Mouse (Mus musculus) heart, embryonic 11.5 days (tissue): ENCODE measurements at regions not wholly inside any gene's neighbourhood (a gene's known extent, or its start where the extent isn't known, plus 50 kb on each side); places are given as distances from the start of the nearest gene placed in this dataset.

Experiments
- ATAC-seq: fragments of 200-750 bp; cut with Nextera tagmentation; replicated peaks from 2 replicates; pipeline ENCODE4 v1.8.0; 2017; ENCODE audit warnings: moderate library complexity; ENCODE audit not compliant: insufficient number of reproducible peaks, low FRiP score, low TSS enrichment
- H3K27ac ChIP-seq: fragments of 300-500 bp; sonication (generic); 2 replicates; pipeline ENCODE4 v1.5.1; 2014; ENCODE audit warnings: mild to moderate bottlenecking, low read depth, low read length
- H3K27me3 ChIP-seq: fragments of 300-500 bp; sonication (generic); 2 replicates; pipeline ENCODE4 v1.6.1; 2014; ENCODE audit warnings: mild to moderate bottlenecking, low read length, mixed read lengths; ENCODE audit not compliant: control insufficient read depth, insufficient read depth
- H3K36me3 ChIP-seq: fragments of 300-500 bp; sonication (generic); 2 replicates; pipeline ENCODE4 v1.6.1; 2014; ENCODE audit warnings: mild to moderate bottlenecking, low read length, moderate library complexity, mixed read lengths; ENCODE audit not compliant: control insufficient read depth, insufficient read depth
- H3K4me1 ChIP-seq: fragments of 300-500 bp; sonication (generic); 2 replicates; pipeline ENCODE4 v1.6.1; 2014; ENCODE audit warnings: low read length; ENCODE audit not compliant: control insufficient read depth, insufficient read depth
- H3K4me2 ChIP-seq: fragments of 300-500 bp; sonication (generic); 2 replicates; pipeline ENCODE4 v1.6.1; 2014; ENCODE audit warnings: mild to moderate bottlenecking, moderate library complexity
- H3K4me3 ChIP-seq: fragments of 300-500 bp; sonication (generic); 2 replicates; pipeline ENCODE4 v1.5.1; 2014; ENCODE audit warnings: low read depth, low read length
- H3K9ac ChIP-seq: fragments of 300-500 bp; sonication (generic); 2 replicates; pipeline ENCODE4 v1.6.1; 2014; ENCODE audit warnings: mild to moderate bottlenecking, low read depth, low read length, moderate library complexity
- H3K9me3 ChIP-seq: fragments of 300-500 bp; sonication (generic); replicated peaks from 2 replicates; pipeline ENCODE4 v1.6.1; 2016; ENCODE audit warnings: low read length; ENCODE audit not compliant: control insufficient read depth
- WGBS: fragments of 180-500 bp; shearing (Covaris S2); extraction: QIAGEN DNeasy Blood & Tissue Kit; methylation state at CpG from one replicate; pipeline ENCODE4 v1.1.7; 2014; ENCODE audit not compliant: insufficient replicate concordance; 5-methylcytosine and 5-hydroxymethylcytosine counted together

DNA sequence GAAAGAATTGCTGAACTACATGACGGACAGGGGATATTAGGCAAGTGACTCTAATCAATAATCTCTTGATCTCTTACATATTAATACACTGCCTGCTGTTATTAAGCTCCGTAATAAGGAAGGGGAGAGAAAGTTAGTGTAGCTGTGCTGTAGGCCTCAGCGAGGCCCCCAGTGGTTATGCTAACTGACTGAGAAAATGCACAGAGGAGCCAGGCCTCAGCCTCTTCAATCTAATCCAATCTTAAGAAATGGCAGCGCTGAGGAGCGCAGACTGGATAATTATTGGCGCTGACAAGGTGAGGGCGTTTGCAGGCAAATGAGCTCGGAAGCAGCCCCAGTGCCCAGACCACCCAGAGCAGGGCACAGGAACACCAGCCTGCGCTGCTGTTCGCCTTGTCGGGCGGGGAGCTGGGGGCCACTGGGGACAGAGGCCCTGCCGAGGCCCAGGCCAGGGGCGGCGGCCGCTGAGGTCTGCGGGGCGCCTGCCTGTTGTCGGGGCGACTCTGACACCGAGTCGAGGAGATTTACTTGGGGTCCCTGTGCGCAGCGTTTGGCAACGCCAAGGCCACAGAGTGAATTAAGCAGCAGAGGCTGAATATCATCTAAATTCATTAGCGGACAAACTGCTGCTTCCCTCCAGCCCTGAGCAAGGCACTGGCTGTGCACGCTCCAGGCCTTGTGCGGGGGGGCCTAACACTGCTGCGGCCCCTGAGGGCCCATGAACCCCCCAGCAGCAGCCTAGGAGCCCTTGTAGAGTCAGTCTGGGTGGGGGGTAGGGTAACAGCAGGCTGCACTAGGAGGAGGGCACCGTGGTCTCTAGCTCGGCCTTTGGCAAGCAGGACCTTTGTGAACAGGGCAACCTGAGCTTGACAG, 493.4 kb upstream of the Mki67 start:
- H3K9ac ChIP-seq = peak overlapping the region; percentile 17; the same call in 1 of the 2 replicates
- no peaks in the 10 kb centered on the region for H3K4me1 ChIP-seq
- no peak overlapping the region for H3K4me3 ChIP-seq
- ATAC-seq = no peak
- H3K27me3 ChIP-seq = peaks cover 5% of the 10 kb centered on the region; the same call in 1 of the 2 replicates
- no peaks in the 10 kb centered on the region for H3K36me3 ChIP-seq
- H3K9me3 ChIP-seq = no peaks in the 10 kb centered on the region
- H3K27ac ChIP-seq = no peak overlapping the region
- peak overlapping the region; percentile 42 for H3K4me2 ChIP-seq
- 28% methylated on average over 31 of the region's 31 CpGs for WGBS

DNA sequence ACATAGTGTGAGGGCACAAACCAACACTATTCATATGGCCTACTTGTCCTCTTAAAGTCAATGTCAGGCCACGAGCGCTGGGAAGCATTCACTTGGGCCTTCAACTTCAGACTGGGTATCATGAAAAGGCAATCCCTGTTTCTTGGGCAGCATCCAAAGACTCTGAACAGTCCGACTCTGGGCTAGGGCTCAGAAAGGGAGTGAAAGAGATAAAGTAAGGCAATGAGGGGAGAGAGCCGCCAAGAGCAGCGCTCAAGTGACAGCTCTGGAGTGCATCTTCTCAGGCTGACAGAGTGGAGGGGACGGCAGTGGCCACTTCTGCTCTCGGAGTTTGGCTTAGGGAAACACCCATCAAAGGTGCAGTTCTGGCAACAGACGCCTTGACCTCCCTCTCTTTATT, 496.3 kb upstream of the Mki67 start:
- no peak overlapping the region for H3K9ac ChIP-seq
- no peak overlapping the region for H3K27ac ChIP-seq
- H3K27me3 ChIP-seq = peaks cover 5% of the 10 kb centered on the region; the same call in 1 of the 2 replicates

DNA sequence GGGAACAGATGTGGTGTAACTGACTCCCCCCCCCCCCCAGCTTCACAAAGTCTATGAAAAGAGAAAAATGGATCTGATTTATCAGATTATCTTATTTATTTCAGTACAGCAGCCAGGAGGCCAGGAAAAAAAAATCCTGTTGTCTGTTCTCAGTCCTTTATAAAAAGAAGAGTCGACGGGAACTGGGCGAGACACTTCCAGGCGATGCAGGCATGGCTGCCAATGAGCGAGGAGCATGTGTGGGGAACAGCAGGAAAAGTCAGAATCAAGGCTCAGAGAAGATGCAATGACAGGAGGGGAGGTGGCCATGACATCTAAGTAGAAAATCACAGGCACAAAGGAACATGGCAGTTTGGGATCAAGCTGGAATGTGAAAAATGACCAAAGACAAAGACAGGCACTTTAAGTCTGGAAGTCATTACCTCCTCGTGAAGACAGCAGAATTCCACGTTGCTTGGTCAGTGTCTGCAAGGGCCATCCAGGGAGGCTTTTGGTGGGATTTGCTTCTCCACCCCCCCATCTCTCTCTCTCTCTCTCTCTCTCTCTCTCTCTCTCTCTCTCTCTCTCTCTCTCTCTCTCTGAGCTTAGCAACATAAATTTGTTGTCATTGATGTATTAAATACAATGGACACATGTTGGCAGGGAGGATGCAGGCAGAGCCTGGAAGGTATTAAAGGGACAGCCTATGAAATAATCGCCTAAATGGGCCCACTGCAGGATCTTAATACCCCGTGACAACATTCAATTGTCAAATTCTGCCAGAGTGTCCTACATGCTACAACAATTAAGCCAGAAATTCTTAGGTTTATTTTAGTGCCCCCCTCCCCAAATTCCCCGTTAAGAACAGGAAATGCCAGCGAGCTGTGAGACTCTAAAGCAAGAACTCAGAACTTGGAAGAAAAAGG, 497.1 kb upstream of the Mki67 start:
- Histone ChIP-seq H3K27ac (no peak overlapping the region), H3K4me2 (no peak overlapping the region), H3K36me3 (no peaks in the 10 kb centered on the region), H3K9ac (no peak overlapping the region), H3K4me3 (no peak overlapping the region), H3K4me1 (no peaks in the 10 kb centered on the region), H3K9me3 (no peaks in the 10 kb centered on the region), H3K27me3 (peaks cover 7% of the 10 kb centered on the region; the same call in 1 of the 2 replicates)
- no peak for ATAC-seq
- 59% methylated on average over 11 of the region's 11 CpGs for whole genome bisulfite sequencing

More for the DNA sequence above, 496.3 kb upstream of the Mki67 start:
- Histone ChIP-seq H3K36me3 (no peaks in the 10 kb centered on the region), H3K4me3 (no peak overlapping the region), H3K4me2 (no peak overlapping the region), H3K9me3 (no peaks in the 10 kb centered on the region), H3K4me1 (no peaks in the 10 kb centered on the region)
- 31% methylated on average over 8 of the region's 8 CpGs for WGBS
- no peak for ATAC-seq

DNA sequence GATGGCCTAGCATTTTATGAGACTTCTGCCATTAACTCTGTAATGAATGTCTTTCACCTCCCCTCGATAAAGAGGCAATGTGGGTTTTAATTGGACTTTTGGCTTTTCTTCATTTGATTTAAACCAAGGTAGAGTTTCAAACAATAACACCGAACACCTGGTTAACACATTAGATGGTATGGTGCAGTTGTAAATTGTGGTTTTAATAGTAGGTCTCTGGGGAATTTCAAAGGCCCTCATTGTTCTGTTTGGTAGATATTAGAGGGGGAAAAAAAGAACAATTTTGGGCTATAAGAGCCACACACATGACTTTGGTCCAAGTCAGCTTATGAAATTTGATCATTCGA, 497.8 kb upstream of the Mki67 start:
- Histone ChIP-seq H3K27ac (no peak overlapping the region), H3K4me3 (no peak overlapping the region), H3K9me3 (no peaks in the 10 kb centered on the region), H3K4me1 (no peaks in the 10 kb centered on the region), H3K4me2 (no peak overlapping the region), H3K27me3 (peaks cover 7% of the 10 kb centered on the region; the same call in 1 of the 2 replicates), H3K9ac (no peak overlapping the region), H3K36me3 (no peaks in the 10 kb centered on the region)
- WGBS = 83% methylated on average over 3 of the region's 3 CpGs
- no peak for ATAC-seq

DNA sequence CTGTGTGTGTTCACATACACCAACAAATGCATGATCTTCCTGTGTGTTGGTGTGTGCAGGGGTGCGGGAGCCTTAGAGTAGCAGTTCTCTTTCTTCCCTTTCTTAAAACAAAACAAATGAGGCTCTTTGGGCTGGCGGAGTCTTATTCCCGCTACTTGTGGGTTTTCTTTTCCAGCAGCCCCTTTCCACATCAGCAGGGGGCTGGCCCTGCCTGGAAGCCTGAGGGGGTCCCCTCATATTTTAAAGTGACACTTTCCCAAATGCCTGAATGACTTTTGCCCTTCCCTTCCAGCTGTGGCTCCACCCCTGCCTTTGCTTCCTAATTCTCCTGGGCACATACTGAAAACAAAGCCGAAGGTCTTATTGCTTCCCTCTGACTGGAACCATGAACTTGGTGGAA, 498.3 kb upstream of the Mki67 start:
- no peak overlapping the region for H3K27ac ChIP-seq

DNA sequence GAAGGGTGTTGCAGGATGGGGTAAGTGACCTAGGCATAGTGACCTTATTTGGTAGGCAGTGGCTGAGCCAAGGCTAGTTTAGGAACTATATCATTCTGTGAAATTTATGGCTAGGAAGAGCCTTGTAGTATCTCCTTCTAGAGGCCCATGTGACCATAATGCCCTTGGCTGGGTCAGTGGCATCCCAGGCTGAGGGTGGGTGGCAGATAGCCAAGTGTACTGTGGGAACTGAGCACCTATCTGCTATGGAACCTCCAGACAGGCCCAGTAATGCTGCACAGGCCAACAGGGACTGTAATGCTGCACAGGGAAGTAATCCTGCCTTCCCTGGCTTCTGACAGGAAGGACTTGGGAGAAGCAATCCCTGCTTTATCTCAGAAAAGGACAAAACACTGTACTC, 500.6 kb upstream of the Mki67 start:
- Histone ChIP-seq H3K4me3 (no peak overlapping the region), H3K4me1 (no peaks in the 10 kb centered on the region), H3K36me3 (no peaks in the 10 kb centered on the region), H3K27ac (no peak overlapping the region), H3K4me2 (no peak overlapping the region), H3K9me3 (no peaks in the 10 kb centered on the region), H3K9ac (no peak overlapping the region), H3K27me3 (0 out of 2 replicates have a peak, but pooled peaks cover 2% of the 10 kb centered on the region)
- ATAC-seq = no peak

More for the DNA sequence above, 498.3 kb upstream of the Mki67 start:
- peaks cover 7% of the 10 kb centered on the region; the same call in 1 of the 2 replicates for H3K27me3 ChIP-seq
- ATAC-seq = no peak
- no peaks in the 10 kb centered on the region for H3K9me3 ChIP-seq
- WGBS = 83% methylated on average over 4 of the region's 4 CpGs
- no peaks in the 10 kb centered on the region for H3K36me3 ChIP-seq
- H3K4me1 ChIP-seq = no peaks in the 10 kb centered on the region
- H3K4me2 ChIP-seq = no peak overlapping the region
- H3K9ac ChIP-seq = no peak overlapping the region
- no peak overlapping the region for H3K4me3 ChIP-seq

DNA sequence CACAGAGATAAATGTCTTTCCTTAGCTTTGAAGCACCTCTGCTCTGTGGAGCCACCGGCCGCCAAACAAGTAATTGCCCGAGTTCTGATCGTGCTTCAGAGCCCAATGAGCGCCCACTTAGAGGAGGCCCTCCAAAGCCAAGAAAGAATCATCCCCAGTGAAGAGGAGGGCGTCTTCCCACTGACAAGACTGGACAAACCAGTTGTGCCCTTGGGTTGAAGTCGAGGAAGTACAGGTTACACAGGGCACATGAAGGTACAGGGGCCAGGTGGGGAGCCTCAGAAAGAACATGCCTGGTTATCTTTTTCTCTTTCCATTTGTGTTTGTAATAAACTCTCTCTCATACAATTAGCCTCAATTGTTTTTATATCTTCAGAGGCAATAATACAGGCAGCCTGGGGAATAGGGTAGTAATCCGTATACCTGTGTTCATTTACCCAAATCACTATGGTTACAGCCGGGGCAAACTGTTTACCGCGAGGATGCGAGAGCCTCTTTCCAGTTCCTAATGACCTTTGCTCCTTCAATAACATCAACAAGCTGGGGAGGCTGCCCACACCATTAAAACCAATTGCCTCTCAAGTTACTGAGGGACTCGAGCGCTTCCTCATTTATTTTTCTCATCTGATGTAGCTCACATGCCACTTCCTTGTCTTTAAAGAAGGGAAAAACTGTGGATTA, 503.5 kb upstream of the Mki67 start:
- no peak overlapping the region for H3K27ac ChIP-seq
- no peaks in the 10 kb centered on the region for H3K4me1 ChIP-seq
- no peak overlapping the region for H3K4me2 ChIP-seq
- WGBS = 60% methylated on average over 14 of the region's 14 CpGs
- 0 out of 2 replicates have a peak, but pooled peaks cover 2% of the 10 kb centered on the region for H3K27me3 ChIP-seq
- H3K9me3 ChIP-seq = no peaks in the 10 kb centered on the region
- H3K9ac ChIP-seq = no peak overlapping the region
- ATAC-seq = no peak
- H3K4me3 ChIP-seq = no peak overlapping the region
- H3K36me3 ChIP-seq = no peaks in the 10 kb centered on the region
